Mouse (Mus musculus) ES-CJ7 (cell line): ENCODE data around the gene Sco2.

Source experiments
- DNase-seq: peaks from one replicate; pipeline ENCODE4 v3.0.0; 2011; ENCODE audit warnings: low read depth, low spot score

Gene Sco2

GRCm38 (mm10) chr15:89373762-89374248 is at the start of gene Sco2:
Gene Sco2, minus strand, starts transcription at chr15:89373846.
- peak; percentile 93 for DNase-seq

GRCm38 (mm10) chr15:89421938-89422337 is 48.3 kb upstream of the Sco2 start:
- no peak for DNase-seq

GRCm38 (mm10) chr15:89415282-89415681 is 41.6 kb upstream of the Sco2 start:
- DNase-seq: no peak

GRCm38 (mm10) chr15:89410118-89410517 is 36.5 kb upstream of the Sco2 start, which contains the start of gene Syce3:
Gene Syce3, minus strand, starts transcription at chr15:89410503.
- DNase-seq: peak; percentile 80

DNA sequence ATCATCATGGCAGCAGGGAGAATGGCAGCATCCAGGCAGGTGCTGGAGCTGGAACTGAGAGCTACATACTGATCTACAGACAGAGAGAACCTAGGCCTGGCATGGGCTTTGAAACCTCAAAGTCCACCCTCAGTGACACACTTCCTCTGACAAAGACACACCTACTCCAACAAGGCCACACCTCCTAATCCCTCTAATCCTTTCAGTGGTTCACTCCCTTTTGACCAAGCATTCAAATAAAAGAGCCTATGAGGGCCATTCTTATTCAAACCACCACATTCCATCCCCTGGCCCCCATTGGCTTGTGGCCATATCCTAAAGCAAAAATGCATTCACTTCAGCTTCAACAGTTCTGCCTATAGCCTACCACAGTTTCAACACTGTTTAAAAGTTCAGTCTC is 33.0 kb upstream of the Sco2 start:
- DNase-seq: peak; percentile 63

GRCm38 (mm10) chr15:89404831-89405623 is 31.4 kb upstream of the Sco2 start:
- no peak for DNase-seq

GRCm38 (mm10) chr15:89402471-89402870 is 28.8 kb upstream of the Sco2 start:
- peak; percentile 65 for DNase-seq

- DNase-seq: peak; percentile 32
Measured at GRCm38 (mm10) chr15:89399716-89400115, 26.1 kb upstream of the Sco2 start.

DNA sequence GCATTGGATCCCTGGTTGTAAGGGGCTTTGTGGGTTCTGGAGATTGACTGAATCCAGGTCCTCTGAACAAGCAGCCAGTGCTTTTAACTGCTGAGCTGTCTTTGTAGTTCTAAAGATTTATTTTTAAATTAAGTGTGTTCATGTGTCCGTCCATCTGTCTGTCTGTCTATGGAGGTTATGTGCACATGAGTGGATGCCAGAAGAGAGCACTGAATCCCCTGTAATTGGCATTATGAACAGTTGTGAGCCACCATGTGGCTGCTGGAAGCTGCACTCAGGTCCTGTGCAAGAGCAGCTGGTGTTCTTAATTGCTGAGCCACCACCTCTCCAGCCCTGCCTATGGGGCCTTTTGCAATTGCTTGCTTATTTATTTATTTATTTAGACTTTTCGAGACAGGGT is 24.5 kb upstream of the Sco2 start:
- no peak for DNase-seq

DNA sequence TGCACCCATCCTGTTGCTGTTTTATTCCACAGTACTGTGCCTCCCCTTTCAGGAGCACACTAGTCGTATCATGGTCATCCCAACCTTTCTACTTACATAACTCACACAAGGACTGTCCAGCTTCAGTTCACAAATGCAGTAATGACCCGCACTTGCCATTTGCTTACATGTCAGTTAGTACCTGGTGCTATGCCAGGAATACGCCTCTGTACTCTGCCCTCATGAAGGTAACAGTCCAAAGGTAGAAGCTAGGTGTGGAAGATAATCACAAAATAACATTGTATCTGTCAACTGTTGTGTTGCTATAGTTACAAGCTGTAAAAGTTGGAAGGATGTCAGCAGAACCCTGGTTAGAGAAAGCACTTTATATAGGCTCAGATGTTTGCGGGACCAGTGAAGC is 23.2 kb upstream of the Sco2 start:
- no peak for DNase-seq

- no peak for DNase-seq
Measured at GRCm38 (mm10) chr15:89390081-89390480, 16.4 kb upstream of the Sco2 start.

DNA sequence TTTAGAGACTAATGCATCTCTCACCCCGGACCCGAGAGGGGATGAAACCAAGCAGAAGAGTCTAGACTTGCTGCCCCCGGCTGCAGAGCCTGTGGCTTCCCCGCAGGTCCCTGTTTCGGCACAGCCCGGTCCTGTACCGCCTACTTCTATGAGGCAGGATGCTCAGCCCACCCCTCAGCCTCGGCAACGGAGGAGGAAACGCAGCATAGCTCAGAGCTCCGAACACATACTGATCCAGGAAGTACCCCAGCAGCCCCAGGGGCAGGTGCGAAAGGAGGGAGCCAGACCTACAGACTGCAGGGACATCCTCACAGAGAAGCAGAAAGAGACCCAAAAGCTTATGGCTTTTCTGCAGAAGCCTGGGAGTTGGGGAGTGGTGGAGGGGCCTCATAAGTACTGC is 13.5 kb upstream of the Sco2 start:
- DNase-seq: no peak

- DNase-seq: no peak
Measured at GRCm38 (mm10) chr15:89384617-89385016, 11.0 kb upstream of the Sco2 start, which contains the start of gene Klhdc7b. Gene Klhdc7b, plus strand, starts transcription at chr15:89384917.

DNA sequence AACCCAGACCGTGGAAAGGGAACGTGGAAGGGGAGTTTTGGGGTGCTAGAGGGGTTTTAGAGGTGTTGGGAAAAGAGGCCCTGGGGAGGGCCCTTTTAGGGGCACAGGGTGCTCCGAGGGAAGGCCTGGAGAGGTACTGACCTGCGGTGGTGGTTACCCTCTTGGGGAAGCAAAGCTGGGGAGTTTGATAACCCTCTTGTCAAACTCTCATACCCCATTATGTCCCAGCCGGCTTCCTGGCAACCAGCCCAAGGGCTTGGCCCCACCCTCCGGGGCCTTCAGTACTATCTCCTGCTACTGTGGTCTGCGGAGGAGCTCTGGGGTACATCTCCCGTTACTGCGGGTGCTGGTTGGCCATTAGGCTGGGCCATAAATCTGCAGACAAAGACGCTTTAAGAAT is 5.8 kb upstream of the Sco2 start:
- DNase-seq: no peak

DNA sequence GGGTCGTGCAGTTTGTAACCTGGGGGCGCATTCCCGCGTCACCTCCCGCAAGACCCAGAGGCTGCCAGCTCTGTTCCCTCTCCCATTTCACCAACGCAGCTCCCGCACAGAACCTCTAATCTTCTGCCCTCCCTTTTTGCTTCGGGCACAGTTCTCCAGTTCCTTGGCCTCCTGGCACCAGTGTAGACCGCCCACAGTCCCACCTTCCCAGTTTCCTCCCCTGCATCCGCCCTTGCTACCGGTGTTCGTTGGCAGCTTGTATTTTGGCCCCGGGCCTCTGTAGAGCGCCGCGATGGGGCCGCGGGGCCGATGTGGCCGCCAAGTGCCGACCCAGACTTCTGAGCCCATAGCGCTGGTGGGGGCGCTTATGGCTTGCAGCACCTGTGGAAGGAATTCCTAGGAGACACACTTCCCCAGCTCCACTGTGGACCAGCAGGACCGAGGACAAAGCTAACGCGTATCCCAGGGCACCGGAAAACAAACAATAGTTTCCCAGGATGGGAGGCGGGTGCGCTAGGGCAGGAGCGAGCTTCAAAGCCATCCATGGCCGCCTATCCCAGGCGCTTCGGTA is 5.3 kb upstream of the Sco2 start, which contains the start of gene Odf3b:
TSS of gene Odf3b (minus strand) at position 452 of the 571 bp plus-strand sequence.
- no peak for DNase-seq

DNA sequence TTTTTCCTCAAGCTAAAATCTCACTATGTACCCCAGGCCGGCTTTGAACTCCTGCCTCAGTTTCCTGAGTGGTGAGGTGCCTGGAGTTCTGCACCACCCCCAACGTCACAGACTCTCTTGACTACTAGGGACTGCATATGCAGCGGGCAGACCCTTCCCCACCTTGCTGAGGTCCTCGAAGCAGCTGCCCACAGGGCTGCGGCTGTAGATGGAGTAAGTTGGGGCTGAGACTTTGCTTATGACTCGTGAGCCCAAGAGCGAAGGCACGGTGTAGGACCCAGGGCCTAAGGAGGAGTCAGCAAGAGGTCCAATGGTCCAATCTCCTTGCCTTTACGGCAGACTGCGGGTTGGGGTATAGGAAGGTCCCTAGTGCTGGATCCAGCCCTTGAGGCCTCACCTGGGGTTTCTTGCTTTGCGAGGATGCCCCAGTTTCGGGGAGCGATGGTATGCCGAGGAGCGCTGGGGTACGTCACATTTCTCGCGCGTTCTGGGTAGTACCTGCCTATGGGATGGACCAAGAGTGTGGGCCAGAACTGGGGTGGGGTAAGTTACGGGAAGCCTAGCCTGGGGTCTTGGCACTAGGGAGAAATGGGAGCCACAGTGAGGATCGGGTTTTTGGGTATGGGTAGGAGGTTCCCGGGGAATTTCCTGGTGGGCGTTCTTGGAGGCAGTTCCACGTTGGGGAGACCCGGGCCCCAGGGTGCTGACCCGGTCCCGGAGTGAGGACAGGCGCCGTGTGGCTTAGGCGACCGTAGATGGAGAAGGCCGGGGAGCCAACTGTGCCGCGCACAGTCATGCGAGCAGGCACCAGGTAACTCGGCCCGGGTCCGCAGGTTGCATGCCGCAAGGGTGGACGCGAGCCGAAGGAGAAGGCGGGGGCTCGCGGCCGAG is 4.5 kb upstream of the Sco2 start:
- DNase-seq: no peak

DNA sequence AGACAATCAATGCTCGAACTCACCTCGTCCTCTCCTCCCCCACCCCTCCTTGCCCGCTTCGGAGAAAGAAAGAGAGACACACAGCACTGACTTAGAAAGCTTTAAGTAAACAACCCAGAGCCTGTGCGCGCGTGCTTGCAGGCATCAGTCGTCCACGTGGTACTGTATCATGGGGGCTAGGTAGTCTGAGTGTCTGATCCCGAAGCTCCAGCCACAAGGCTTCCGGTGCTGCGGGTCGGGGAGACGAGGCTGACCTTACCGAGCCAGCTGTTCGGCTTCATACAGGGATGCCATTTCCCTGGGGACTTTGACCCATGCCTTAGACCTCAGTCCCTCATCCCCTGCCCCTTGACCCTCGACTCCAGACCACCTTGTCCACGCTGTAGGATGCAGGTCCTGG is 3.7 kb upstream of the Sco2 start:
- no peak for DNase-seq

DNA sequence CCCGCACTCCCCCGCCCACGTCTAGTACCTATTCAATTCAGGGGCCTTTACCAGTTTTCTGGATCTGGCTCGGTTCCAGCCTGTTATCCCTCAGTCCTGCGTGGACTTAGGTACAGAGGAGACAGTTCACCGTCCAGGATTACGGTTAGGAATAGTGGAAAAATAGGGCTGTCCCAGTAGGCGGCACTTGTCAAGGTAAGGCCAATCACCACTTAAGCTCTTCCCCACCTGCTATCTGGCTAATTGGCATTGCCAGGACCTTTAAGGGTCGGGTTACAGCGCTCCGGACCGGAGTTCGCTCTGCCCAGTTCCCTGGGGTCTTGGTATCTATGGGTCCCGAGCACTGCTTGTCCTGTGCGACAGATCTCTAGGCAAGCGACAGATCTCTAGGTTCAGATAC is 3.3 kb upstream of the Sco2 start, which contains the start of gene Tymp:
TSS of gene Tymp (minus strand) at position 83 of the 400 bp plus-strand sequence.
- no peak for DNase-seq

DNA sequence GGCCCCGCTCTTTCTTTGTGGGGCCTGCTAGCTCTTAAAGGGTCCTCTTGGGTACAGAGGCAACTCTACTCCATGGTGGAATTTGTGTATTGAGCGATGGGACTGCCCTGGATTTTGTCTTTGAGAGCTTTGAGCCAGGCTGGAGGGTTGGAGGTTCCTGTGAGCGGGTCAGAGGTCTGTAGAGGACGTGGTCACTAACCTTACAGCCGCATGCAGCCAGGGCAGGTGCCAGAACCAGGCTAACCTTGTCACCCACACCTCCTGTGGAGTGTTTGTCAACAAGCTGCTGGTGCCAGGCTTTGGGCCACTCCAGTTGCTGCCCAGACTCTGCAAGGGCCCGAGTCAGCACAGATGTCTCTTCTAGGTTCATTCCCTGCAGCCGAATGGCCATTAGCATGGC is 2.4 kb upstream of the Sco2 start:
- DNase-seq: no peak

DNA sequence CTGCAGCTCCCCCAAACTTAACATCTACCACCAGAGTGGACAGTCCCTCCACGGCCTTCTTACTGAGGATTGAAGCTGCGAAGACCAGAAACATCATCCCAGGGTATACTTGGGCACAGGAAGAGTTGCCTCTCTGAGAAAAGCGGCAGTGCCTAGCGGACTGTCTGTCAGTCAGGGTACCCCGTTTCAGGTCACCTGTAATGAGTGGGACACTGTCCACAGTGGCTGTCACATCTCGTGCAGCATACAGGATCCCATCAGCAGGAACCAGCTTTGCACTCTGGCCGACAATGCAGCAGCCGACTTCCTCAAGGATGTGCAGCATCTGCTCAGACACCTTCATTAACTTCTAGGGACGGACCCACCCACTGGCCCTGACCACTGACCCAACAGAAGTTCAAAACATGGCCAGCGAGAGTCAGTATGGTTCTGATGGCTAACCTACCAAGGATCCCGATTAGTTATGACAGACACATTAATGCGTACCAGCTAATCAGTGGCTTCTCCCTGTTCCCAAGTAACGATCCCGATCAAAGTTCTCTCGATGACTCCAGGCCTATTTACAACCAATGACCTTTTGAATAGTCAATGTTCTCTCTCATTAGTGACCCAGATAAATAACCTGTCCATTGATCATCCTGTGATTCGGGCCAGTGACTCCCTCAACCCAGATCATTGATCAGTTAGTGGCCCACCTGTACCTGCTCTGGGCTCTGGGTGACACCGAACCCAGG is 1.3 kb upstream of the Sco2 start:
- no peak for DNase-seq

GRCm38 (mm10) chr15:89374340-89374739 is 694 bp upstream of the Sco2 start:
- no peak for DNase-seq
